In the genomic region with DNA sequence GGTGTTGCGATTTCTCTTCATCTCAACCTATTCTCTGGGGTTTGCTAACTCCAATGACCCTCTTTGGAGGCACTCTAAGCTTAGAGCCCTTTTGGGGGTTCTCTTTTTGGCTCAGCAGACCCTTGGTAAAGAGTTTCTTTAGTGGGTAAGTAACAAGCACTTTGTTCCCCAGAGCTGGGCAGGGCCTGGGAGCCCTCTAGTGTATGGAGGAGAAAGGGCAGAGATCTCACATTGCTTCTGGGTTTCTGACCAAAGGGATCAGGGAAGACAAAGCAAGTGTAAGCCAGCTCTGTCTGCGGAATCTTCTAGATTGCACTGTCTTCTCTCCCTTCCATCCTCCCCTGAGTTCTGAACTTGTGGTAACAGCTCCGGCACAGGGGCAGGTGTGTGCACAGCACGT, we compare ENCODE assay signal across 12 mouse cellular contexts. TPM values are rescaled to one million over a fixed set of nuclear protein-coding genes. Genes with fewer than 3 reads are reported as not detected.
DNase-seq lines count a peak whose midpoint lies in the region; ATAC-seq lines count a peak whose summit lies in the region.
"Had no signal": no experiment of that assay in that cellular context is flagged by ENCODE, and none has a peak within 500 bp of the region (broad histone marks: within the 10 kb centered on the region; RNA-seq: fewer than 3 reads in every experiment).

No protein-coding gene starts in this region.

- DNase-seq in forebrain, embryonic 10.5 days (ENCODE audit: extremely low spot score, low spot score) = no peak
- DNase-seq in liver (peak; percentile 14), NIH3T3 (ENCODE audit: low read depth) (peak; percentile 67)
- DNase-seq in adrenal gland, postnatal 36 days = no peak
- DNase-seq in urinary bladder, adult 18-20 months (ENCODE audit: low spot score in 2 of 2) = no peak
- DNase-seq: gastrocnemius, postnatal 14 days; lung, postnatal 4 days; right cerebral cortex, postnatal 25 days had no signal

- H3K4me3 ChIP-seq in forebrain, embryonic 10.5 days = no peak overlapping the region
- H3K4me3 ChIP-seq in forebrain, embryonic 15.5 days = no peak overlapping the region
- H3K4me3 ChIP-seq in liver, embryonic 12.5 days = no peak overlapping the region

- H3K9ac ChIP-seq in forebrain, embryonic 15.5 days (replicated peaks) = no peak overlapping the region
- no peak overlapping the region for H3K9ac ChIP-seq in liver, embryonic 12.5 days
- H3K9ac ChIP-seq: hindbrain, embryonic 14.5 days had no signal

- no peaks in the 10 kb centered on the region for H3K36me3 ChIP-seq in forebrain, embryonic 10.5 days (replicated peaks)
- H3K36me3 ChIP-seq in forebrain, embryonic 15.5 days = no peaks in the 10 kb centered on the region
- H3K36me3 ChIP-seq in liver, embryonic 12.5 days = no peaks in the 10 kb centered on the region

- H3K27ac ChIP-seq in forebrain, embryonic 10.5 days = 0 out of 2 replicates have a peak overlapping the region, but pooled peaks have one; percentile 26
- H3K27ac ChIP-seq in forebrain, embryonic 15.5 days (replicated peaks) = no peak overlapping the region
- H3K27ac ChIP-seq in liver, embryonic 12.5 days = no peak overlapping the region
- H3K27ac ChIP-seq: hindbrain, embryonic 14.5 days had no signal

- H3K9me3 ChIP-seq in forebrain, embryonic 10.5 days = no peaks in the 10 kb centered on the region
- no peaks in the 10 kb centered on the region for H3K9me3 ChIP-seq in forebrain, embryonic 15.5 days
- H3K9me3 ChIP-seq in liver, embryonic 12.5 days (replicated peaks) = no peaks in the 10 kb centered on the region

- ATAC-seq in forebrain, embryonic 15.5 days (replicated peaks) = no peak
- ATAC-seq in liver, embryonic 12.5 days = no peak
- ATAC-seq in megakaryocyte progenitor cell, adult 5-6 weeks (replicated peaks; ENCODE audit: poor library complexity) = peak; percentile 48

- 0 out of 2 replicates have a peak, but pooled peaks cover 8% of the 10 kb centered on the region for H3K27me3 ChIP-seq in forebrain, embryonic 10.5 days (ENCODE audit: poor library complexity, severe bottlenecking)
- H3K27me3 ChIP-seq in forebrain, embryonic 15.5 days = no peaks in the 10 kb centered on the region
- H3K27me3 ChIP-seq in liver, embryonic 12.5 days (replicated peaks) = peaks cover 26% of the 10 kb centered on the region

- H3K4me2 ChIP-seq in forebrain, embryonic 15.5 days (replicated peaks) = no peak overlapping the region
- H3K4me2 ChIP-seq in liver, embryonic 12.5 days = no peak overlapping the region
- H3K4me2 ChIP-seq: hindbrain, embryonic 14.5 days had no signal

- H3K4me1 ChIP-seq in forebrain, embryonic 10.5 days = peaks cover 20% of the 10 kb centered on the region
- peaks cover 1% of the 10 kb centered on the region for H3K4me1 ChIP-seq in forebrain, embryonic 15.5 days
- H3K4me1 ChIP-seq in liver, embryonic 12.5 days = peaks cover 17% of the 10 kb centered on the region

- WGBS in forebrain, embryonic 10.5 days = 69% methylated on average over 4 of the region's 4 CpGs
- 76% methylated on average over 4 of the region's 4 CpGs for WGBS in forebrain, embryonic 15.5 days
- 48% methylated on average over 4 of the region's 4 CpGs for WGBS in liver, embryonic 12.5 days (ENCODE audit: insufficient replicate concordance)

RNA-seq across cellular contexts. Expression of a gene that starts 5.7 kb away (rescaled TPM):
- polyA plus RNA-seq in forebrain, embryonic 10.5 days (2016; fragmentation: Nextera tagmentation; extraction: Ambion mirVana) = 364 and 368 TPM in 2 replicates
- 138 and 142 TPM in 2 replicates for polyA plus RNA-seq in forebrain, embryonic 15.5 days (2015; fragmentation: Nextera tagmentation; extraction: Ambion mirVana)
- 236 TPM in 2 replicates for polyA plus RNA-seq in liver, embryonic 12.5 days (2016; fragmentation: Nextera tagmentation; extraction: Ambion mirVana)
- total RNA-seq in megakaryocyte progenitor cell, adult 5-6 weeks (2015) = 188 and 211 TPM in 2 replicates
- 327 and 329 TPM in 2 replicates for total RNA-seq in megakaryocyte progenitor cell, adult 5-6 weeks (2017)
- total RNA-seq in adrenal gland, postnatal 36 days (2021) = 10 to 100 TPM; 82.3 to 97.6 TPM

RNA-seq across cellular contexts. Expression of a gene that starts 11.4 kb away (rescaled TPM):
- 366 and 373 TPM in 2 replicates for polyA plus RNA-seq in forebrain, embryonic 10.5 days (2016; fragmentation: Nextera tagmentation; extraction: Ambion mirVana)
- polyA plus RNA-seq in forebrain, embryonic 15.5 days (2015; fragmentation: Nextera tagmentation; extraction: Ambion mirVana) = 126 and 141 TPM in 2 replicates
- polyA plus RNA-seq in liver, embryonic 12.5 days (2016; fragmentation: Nextera tagmentation; extraction: Ambion mirVana) = 249 and 261 TPM in 2 replicates
- 284 and 285 TPM in 2 replicates for total RNA-seq in megakaryocyte progenitor cell, adult 5-6 weeks (2015)
- total RNA-seq in megakaryocyte progenitor cell, adult 5-6 weeks (2017) = 584 and 646 TPM in 2 replicates
- 10 to 100 TPM; 15.4 to 20.5 TPM for total RNA-seq in adrenal gland, postnatal 36 days (2021)

RNA-seq across cellular contexts. Expression of a gene that starts 52.5 kb away (rescaled TPM):
- polyA plus RNA-seq in forebrain, embryonic 10.5 days (2016; fragmentation: Nextera tagmentation; extraction: Ambion mirVana) = 0.20 and 0.24 TPM in 2 replicates
- 0.62 and 0.84 TPM in 2 replicates for polyA plus RNA-seq in forebrain, embryonic 15.5 days (2015; fragmentation: Nextera tagmentation; extraction: Ambion mirVana)
- polyA plus RNA-seq in liver, embryonic 12.5 days (2016; fragmentation: Nextera tagmentation; extraction: Ambion mirVana) = not detected in 2 replicates
- total RNA-seq in megakaryocyte progenitor cell, adult 5-6 weeks (2015) = not detected in 2 replicates
- total RNA-seq in megakaryocyte progenitor cell, adult 5-6 weeks (2017) = not detected in 2 replicates
- total RNA-seq in adrenal gland, postnatal 36 days (2021) = not detected
- total RNA-seq: gastrocnemius, postnatal 14 days had no signal

RNA-seq across cellular contexts. Expression of a gene that starts 53.8 kb away (rescaled TPM):
- 0.49 and 0.81 TPM in 2 replicates for polyA plus RNA-seq in forebrain, embryonic 10.5 days (2016; fragmentation: Nextera tagmentation; extraction: Ambion mirVana)
- 0.09 TPM in 1 of 2 replicates, not detected in the other for polyA plus RNA-seq in forebrain, embryonic 15.5 days (2015; fragmentation: Nextera tagmentation; extraction: Ambion mirVana)
- 0.17 and 0.39 TPM in 2 replicates for polyA plus RNA-seq in liver, embryonic 12.5 days (2016; fragmentation: Nextera tagmentation; extraction: Ambion mirVana)
- 2.1 and 2.4 TPM in 2 replicates for total RNA-seq in megakaryocyte progenitor cell, adult 5-6 weeks (2015)
- 1.4 and 1.8 TPM in 2 replicates for total RNA-seq in megakaryocyte progenitor cell, adult 5-6 weeks (2017)
- under 1 TPM; 0.13 to 0.20 TPM for total RNA-seq in adrenal gland, postnatal 36 days (2021)

Comparison
In these comparisons a context has a peak if more than half of its experiments do, and no peak if none do; other contexts are left out.
1. DNase-seq: peak in liver (single experiment) and NIH3T3 (single experiment); none in forebrain, embryonic 10.5 days (single experiment), adrenal gland, postnatal 36 days (0 of 2) and urinary bladder, adult 18-20 months (0 of 2).